8 mouse cellular contexts compared by ENCODE assay signal in genomic region chr3:103419761-103420620, GRCm38 (mm10).
DNase-seq lines count a peak whose midpoint lies in the region; ATAC-seq lines count a peak whose summit lies in the region.

No protein-coding gene starts in this region.

- H3K27ac ChIP-seq in heart, embryonic 14.5 days (replicated peaks in 1 of 2; ENCODE audit: control insufficient read depth in 1 of 2, insufficient read depth in 1 of 2, low read depth in 2 of 2, low read length in 2 of 2), result peak overlapping the region; percentile 35 to 65
- peak overlapping the region; percentile 85 for H3K27ac ChIP-seq in kidney, embryonic 15.5 days
- peak overlapping the region; percentile 49 for H3K27ac ChIP-seq in midbrain, embryonic 15.5 days

- H3K4me1 ChIP-seq in heart, embryonic 14.5 days (ENCODE audit: control insufficient read depth in 2 of 2, insufficient read depth in 2 of 2, low read length in 2 of 2), result peaks cover 16 to 26% of the 10 kb centered on the region in 2 experiments
- peaks cover 45% of the 10 kb centered on the region for H3K4me1 ChIP-seq in kidney, embryonic 15.5 days
- H3K4me1 ChIP-seq in midbrain, embryonic 15.5 days, result peaks cover 29% of the 10 kb centered on the region

- H3K4me3 ChIP-seq in heart, embryonic 14.5 days (ENCODE audit: control insufficient read depth in 1 of 2, insufficient read depth in 1 of 2, low read depth in 1 of 2, low read length in 2 of 2), result no peak overlapping the region
- H3K4me3 ChIP-seq in kidney, embryonic 15.5 days (replicated peaks), result no peak overlapping the region
- H3K4me3 ChIP-seq in midbrain, embryonic 15.5 days, result no peak overlapping the region

- H3K36me3 ChIP-seq in heart, embryonic 14.5 days (ENCODE audit: control insufficient read depth, insufficient read depth, low read length), result no peaks in the 10 kb centered on the region
- H3K36me3 ChIP-seq in kidney, embryonic 15.5 days, result no peaks in the 10 kb centered on the region
- no peaks in the 10 kb centered on the region for H3K36me3 ChIP-seq in midbrain, embryonic 15.5 days (replicated peaks)

- peak; percentile 48 for DNase-seq in adrenal gland, postnatal 14 days
- no peak for DNase-seq in adrenal gland, postnatal 25 days
- DNase-seq in embryo, embryonic 11.5 days (ENCODE audit: low read depth, low spot score), result peak; percentile 51
- no peak for DNase-seq in testis, postnatal 14 days (ENCODE audit: low spot score)
- no peak for DNase-seq in left cerebral cortex, postnatal 10 days (ENCODE audit: extremely low spot score in 1 of 2, low spot score in 2 of 2)

- 16% methylated on average over 4 of the region's 4 CpGs for WGBS in heart, embryonic 14.5 days
- 20% methylated on average over 4 of the region's 4 CpGs for WGBS in kidney, embryonic 15.5 days
- WGBS in midbrain, embryonic 15.5 days, result 17% methylated on average over 4 of the region's 4 CpGs

- peak overlapping the region; percentile 9; the same call in 1 of the 2 replicates for H3K4me2 ChIP-seq in heart, embryonic 14.5 days (ENCODE audit: low read length)
- H3K4me2 ChIP-seq in kidney, embryonic 15.5 days, result 0 out of 2 replicates have a peak overlapping the region, but pooled peaks have one; percentile 20
- no peak overlapping the region for H3K4me2 ChIP-seq in midbrain, embryonic 15.5 days

- no peaks in the 10 kb centered on the region for H3K27me3 ChIP-seq in heart, embryonic 14.5 days (ENCODE audit: control insufficient read depth, insufficient read depth, low read length)
- no peaks in the 10 kb centered on the region; the same call in 1 of the 2 replicates for H3K27me3 ChIP-seq in kidney, embryonic 15.5 days
- no peaks in the 10 kb centered on the region for H3K27me3 ChIP-seq in midbrain, embryonic 15.5 days (replicated peaks)

- no peak; the same call in 1 of the 2 replicates for ATAC-seq in heart, embryonic 14.5 days (ENCODE audit: insufficient number of reproducible peaks, insufficient read depth, low FRiP score, low read depth)
- peak; percentile 90 for ATAC-seq in kidney, embryonic 15.5 days (replicated peaks; ENCODE audit: low FRiP score)
- peak; percentile 59 for ATAC-seq in midbrain, embryonic 15.5 days (replicated peaks)

- H3K9me3 ChIP-seq in heart, embryonic 14.5 days (ENCODE audit: control insufficient read depth, low read length), result no peaks in the 10 kb centered on the region
- no peaks in the 10 kb centered on the region for H3K9me3 ChIP-seq in kidney, embryonic 15.5 days (replicated peaks)
- no peaks in the 10 kb centered on the region for H3K9me3 ChIP-seq in midbrain, embryonic 15.5 days

- no peak overlapping the region for H3K9ac ChIP-seq in heart, embryonic 14.5 days (ENCODE audit: low read length)
- no peak overlapping the region for H3K9ac ChIP-seq in kidney, embryonic 15.5 days
- no peak overlapping the region for H3K9ac ChIP-seq in midbrain, embryonic 15.5 days

- intact Hi-C loops in left cerebral cortex, postnatal 10 days (cut with DNase I), result no loop called here

Comparison
In these comparisons a context has a peak if more than half of its experiments do, and no peak if none do; other contexts are left out.
1. DNase-seq: peak in adrenal gland, postnatal 14 days (single experiment) and embryo, embryonic 11.5 days (single experiment); none in adrenal gland, postnatal 25 days (single experiment), testis, postnatal 14 days (single experiment) and left cerebral cortex, postnatal 10 days (0 of 2).
2. Peak in every context shown above with its lines, with median percentiles within 50 percentile points of each other: H3K27ac ChIP-seq.